Mouse (Mus musculus): ENCODE data around the gene Cad.

Cad gene

DNA sequence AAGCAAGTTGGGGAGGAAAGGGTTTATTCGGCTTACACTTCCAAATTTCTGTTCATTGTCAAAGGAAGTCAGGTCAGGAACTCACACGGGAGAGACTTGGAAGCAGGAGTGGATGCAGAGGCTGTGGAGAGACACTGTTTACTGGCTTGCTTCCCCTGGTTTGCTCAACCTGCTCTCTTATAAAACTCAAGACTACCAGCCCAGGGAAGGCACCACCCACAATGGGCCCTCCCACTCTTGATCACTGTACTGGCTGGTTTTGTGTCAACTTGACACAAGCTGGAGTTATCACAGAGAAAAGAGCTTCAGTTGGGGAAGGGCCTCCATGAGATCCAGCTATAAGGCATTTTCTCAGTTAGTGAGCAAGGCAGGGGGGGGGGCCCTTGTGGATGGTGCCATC, 16.5 kb downstream of the Cad start:
- DNase-seq (ENCODE audit: low spot score in 2 of 2), result no peak

DNA sequence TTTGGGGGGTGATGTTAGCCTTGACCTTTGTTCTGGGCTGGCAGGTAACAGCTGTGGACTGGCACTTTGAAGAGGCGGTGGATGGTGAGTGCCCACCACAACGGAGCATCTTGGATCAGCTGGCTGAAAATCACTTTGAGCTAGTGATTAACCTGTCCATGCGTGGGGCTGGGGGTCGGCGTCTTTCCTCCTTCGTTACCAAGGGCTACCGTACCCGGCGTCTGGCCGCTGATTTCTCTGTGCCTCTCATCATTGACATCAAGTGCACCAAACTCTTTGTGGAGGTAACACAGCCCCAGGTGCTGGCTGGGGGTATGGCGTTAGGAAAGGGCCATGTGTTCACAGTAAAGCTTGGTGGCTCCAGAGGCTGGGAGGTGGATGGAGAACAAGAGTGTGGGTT, 17.2 kb downstream of the Cad start:
- no peak for DNase-seq (ENCODE audit: low spot score in 2 of 2)

DNA sequence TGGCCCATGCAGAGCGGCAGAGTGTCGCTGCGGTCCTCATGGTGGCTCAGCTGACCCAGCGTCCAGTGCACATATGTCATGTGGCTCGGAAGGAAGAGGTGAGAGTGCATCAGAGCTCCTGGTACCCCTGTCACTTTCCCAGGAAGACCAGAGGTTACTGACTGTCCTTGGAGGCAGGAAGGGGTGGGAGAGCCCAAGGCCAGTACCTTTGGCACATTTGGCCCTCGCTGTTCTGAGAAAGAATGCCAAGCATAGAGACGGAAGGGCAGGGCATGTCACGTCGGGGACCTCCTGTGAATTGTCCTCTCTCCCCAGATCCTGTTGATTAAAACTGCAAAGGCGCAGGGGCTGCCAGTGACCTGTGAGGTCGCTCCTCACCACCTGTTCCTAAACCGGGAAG, 18.6 kb downstream of the Cad start:
- DNase-seq (ENCODE audit: low spot score in 2 of 2), result no peak

DNA sequence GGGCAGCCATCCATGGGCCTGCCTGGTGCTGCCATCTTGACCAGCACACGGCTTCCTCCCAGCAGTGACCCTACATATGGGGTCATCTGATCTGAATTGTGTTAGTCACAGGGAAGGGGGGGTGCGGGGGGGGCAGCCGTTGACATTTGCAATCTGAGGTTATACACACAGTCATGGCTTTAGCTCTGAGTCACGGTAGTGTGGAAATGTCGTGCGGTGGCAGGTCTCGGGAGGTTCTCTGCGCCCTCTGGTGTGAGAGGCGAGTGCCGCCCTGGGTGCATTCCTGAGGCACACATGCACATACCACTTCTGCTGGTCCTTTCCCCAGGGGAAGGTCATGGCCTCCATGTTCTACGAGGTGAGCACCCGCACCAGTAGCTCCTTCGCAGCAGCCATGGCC, 21.8 kb downstream of the Cad start:
- DNase-seq (ENCODE audit: low spot score in 2 of 2), result no peak

DNA sequence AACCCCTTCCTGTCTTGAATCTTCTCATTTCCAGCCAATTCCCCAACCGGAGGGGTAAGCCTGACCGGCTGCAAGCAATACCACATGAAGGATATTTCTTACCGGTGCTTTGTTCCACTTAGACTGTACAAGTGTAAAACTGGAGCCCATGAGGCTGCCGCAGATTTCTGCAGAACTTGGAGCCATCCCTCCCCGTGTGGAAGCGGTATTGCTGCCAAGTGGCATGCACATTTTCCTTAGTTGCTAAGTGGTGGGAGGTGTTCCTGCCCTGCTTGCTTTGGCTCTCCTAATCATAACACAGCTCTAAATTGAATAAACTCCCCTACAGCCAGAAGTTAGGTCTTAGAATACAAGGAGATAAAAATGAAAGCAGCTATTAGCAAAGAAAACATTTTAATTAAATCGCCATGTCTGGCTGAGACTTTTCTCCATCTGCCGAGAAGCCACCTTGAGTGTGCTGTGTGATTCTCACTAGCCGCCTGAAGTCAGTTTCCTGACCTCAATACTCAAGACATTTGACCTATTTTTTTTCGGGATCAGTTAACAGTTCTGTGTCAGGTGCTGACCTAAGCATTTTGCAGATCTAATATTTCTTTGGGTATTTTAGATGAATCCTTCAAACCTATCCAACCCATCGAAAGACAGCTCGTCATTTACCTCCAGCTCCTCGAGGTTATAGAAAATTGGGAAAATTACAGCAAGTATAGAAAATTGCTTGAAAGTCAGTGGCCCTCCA, 25.6 kb downstream of the Cad start:
- DNase-seq (ENCODE audit: low spot score in 2 of 2), result peak; percentile 42 to 58

DNA sequence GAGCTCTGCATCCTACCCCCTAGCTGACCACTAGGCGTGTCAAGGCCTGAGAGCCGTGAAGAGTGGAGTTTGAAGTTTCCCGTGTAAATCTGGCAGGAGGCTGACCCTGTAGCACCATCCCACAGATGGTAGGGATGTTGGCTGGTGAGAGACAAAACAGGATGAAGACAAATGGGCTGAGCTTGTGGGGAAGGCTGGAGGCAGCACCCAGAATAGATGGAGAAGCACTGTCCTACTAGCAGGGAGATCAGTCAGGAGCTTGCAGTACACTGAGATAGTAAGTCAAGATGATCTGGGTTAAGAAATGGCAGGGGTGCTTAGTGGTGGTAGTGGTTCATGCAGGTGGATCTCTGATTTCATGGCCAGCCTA, 26.2 kb downstream of the Cad start:
- no peak for DNase-seq (ENCODE audit: low spot score in 2 of 2)

DNA sequence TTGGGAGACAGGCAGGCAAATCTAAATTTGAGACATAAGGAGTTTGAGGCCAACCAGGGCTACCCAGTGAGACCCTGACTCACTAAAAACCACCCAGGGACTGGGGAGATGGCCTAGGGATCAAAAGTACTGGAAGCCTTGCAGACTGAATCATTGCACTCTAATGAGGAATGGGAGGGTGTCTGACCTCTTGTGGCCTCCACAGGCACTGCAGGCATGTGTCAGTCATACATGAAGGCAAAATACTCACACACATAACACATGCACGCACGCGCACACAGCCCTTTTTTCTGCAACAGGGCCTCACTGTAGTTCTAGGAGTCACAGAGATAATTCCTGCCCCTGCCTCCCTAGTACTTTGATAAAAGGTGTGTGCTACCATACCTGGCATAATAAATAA, 26.8 kb downstream of the Cad start:
- DNase-seq (ENCODE audit: low spot score in 2 of 2), result no peak

DNA sequence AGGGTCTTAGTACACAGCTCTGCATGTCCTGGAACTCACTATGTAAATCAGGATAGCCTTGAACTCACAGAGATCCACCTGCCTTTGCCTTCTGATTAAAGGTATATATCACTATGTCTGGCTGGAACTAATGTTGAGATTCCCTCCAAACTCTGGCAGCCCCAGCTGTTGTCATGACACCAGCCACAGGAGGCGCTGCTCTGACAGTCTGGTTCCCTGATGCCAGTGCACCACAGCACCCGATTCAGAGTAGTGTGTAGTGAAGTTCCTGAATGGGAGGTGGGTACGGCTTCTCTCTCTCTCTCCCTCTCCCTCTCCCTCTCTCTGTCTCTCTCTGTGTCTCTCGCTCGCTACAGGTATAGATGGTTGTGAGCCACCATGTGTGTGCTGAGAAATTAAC, 27.8 kb downstream of the Cad start:
- peak in 1 of 2 experiments; percentile 52 for DNase-seq (ENCODE audit: low spot score in 2 of 2)

DNA sequence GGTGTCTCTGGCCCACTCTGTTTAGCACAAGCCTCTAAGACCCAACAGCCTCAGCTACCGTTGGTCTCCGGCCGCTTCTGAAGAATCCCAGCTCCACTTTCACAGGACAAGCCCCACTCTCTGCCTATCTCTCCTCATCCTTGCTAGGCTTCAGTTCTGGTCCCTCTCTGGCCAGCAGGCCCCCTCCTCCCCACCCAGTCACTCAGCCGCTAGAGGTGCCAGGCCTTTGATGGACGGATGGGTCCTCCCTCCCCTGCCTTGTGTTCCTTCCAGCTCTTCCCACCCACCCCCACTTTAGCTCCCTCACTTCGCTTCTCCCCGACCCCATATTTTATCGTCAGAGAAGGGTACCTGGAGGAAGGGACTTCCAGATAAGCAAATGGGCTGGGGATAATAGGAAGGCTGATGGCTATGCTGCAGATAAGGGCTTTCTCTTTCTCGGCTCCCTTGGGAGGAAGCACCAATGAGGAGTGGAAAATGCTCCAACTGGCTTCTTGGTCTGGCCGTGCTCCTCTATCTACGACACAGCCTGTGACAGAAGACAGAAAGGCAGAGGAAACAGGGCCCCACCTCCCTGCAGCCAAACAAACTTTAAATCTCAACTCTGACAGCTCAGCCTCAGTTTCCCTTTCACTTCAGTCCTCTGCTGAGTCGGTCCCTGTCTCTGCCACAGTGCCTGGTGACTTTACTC, 28.5 kb downstream of the Cad start:
- no peak for DNase-seq (ENCODE audit: low spot score in 2 of 2)

DNA sequence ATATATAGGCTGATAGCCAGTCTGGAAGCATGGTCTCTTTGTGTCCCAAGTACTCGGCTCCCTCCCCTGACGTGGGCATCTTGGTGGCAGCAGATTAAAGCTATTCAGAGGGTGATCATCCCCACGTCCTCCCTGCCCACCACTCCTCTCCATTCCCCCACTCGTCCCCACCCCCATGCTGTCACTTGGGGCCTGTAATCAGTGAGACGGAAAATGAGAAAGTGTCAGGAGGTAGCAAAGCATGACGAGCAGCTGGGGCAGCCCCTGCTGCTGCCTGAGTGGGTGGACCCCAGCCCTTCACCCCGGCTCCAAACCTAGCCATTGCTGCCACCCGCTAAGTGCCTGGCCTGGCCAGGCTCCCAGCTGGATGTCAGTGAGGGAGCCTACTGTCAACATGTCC, 29.4 kb downstream of the Cad start:
- no peak for DNase-seq (ENCODE audit: low spot score in 2 of 2)

DNA sequence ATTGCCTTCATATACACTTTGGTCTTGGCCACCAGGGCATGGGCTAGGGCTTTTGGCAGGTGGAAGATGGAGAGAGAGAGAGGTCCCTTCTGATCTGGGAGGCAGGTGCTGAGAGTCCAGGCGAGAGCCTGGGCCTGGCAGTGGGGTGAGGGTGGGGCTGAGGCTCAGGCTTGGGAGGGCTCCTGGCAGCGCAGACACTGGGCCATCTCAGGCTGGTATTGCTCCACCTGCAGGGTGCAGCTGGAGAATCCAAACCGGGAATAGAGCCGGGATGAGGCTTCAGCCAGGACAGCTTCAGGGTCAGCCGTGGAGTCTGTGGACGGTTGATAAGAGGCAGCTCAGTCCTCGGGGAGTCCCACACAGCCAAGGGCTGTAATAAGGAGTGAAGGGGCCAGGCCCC, 32.0 kb downstream of the Cad start:
- DNase-seq (ENCODE audit: low spot score in 2 of 2), result no peak

DNA sequence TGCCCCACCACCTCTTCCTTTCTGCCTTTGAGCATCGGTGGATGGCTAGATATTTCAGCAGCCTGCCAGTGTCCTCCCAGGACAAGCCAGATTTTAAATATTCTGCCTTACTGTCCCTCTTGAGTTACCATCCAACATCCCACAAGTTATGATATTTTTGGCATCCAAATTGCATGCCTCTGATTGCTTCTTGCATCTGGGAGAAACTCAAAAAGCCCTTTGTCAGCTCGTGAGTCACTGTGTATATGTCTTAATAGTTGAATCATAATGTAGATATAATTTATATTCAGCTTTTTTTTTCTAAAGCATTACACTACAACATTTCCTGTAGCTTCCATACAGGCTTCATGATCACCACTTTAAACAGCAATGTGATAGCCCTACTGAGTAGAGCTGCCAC, 32.6 kb downstream of the Cad start:
- no peak for DNase-seq (ENCODE audit: low spot score in 2 of 2)

DNA sequence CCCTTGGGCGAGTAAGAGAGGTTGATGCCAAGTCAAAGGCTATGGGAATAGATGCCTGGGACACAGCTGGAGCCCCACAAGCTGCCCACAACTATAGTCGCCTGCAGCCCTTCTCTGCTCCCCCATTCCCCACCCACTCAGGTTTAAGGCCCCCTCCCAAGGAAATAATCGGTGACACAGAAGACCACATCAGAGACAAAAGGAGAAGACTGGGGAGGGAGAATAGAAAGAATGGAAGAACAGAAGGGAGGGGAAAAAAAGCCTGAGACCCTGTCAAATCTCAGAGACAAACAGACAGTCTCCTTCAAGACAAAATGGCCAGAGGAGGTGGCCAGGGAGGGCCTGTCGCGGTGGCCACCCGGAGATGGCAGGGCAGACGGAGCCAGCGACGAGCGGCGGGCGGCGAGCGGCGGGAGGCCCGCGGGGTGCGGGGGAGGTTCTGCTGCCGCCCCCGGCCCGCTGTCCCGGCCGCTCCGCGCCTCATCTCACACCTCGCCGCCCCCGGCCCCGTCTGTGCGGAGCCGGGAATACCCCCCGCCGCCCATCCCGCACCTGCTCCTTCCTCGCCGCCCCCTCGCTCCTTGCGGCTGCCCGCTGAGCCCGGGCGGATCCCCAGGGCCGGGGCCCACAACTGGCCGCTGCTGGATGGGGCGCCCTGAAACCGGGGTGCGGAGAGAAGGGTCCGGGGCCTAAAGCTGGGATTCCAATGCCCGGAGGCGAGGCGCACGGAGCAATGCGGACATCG, 37.8 kb downstream of the Cad start:
- DNase-seq (ENCODE audit: low spot score in 2 of 2), result no peak

DNA sequence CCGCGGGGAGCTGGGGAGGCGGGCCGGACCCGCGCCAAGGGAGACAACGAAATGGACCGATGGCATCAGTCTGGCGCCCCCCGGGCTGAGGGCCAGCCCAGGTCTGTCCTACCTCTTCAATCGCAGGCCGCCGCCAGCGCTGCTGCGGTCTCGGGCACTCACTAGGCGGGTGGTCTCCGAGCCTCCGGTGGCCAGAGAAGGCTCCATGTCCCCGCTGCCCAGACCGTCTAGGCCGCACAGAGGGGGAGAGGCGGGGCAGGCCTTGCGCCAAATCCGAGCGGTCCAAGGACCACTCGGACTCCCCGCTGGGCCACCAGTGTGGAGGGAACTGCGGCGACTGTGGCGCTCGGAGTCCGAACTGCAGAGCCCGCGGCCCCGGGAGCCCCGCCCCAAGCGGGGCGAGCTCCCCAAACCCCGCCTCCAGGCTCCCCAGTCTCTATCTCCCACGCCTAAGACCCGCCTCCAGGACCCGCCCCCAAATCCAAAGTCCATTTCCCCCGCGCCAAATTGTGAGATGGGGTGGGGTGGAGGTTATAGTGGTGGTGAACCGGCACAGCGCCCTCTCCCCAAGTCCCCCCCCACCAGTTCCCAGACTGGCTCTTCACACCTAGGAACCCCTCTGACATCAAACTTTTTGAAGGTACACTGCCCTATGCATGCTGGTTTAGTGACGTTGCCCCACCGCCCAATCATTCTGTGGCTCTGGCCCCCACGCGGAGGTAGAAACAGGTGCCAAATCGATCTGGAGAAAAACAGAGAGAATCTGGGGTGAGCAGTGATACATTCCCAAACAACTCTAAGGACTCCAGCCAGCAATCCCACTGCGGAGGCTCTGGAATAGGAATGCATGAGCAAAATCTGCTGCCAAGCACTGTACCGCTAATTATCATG, 38.8 kb downstream of the Cad start:
- DNase-seq (ENCODE audit: low spot score in 2 of 2), result peak in 1 of 2 experiments; percentile 38

DNA sequence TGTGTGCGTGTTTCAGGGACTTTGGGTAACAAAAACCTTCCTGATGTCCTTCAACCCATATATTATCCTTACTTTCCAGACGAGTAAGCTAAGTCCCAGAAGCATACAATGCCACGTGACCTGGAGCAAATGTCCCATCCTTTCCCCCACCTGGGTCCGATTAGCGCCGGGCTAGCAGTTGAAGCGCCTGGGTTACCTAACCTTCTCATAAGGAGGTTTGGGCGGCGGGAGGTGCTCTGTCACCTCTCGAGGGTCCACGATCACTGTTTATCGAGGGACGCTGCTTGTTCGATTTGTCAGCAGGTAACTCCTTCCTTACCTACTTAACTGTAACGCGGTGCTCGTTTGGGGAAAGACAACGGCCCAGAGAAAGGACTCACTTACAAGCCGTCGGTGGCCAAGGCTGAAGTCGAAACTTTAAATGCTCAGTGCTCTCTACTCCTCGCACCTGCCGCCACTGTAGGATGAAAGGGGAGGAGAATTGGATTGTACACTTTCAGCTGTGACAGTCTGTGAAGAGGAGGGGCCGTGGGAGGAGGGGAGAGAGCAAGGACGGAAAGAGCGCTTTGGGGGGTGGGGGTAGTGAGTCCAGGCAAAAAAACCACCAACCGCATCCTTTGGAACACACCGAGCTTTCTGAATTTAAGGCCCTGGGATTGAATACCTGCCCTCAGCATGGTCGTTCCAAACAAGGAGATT, 39.7 kb downstream of the Cad start:
- DNase-seq (ENCODE audit: low spot score in 2 of 2), result no peak

DNA sequence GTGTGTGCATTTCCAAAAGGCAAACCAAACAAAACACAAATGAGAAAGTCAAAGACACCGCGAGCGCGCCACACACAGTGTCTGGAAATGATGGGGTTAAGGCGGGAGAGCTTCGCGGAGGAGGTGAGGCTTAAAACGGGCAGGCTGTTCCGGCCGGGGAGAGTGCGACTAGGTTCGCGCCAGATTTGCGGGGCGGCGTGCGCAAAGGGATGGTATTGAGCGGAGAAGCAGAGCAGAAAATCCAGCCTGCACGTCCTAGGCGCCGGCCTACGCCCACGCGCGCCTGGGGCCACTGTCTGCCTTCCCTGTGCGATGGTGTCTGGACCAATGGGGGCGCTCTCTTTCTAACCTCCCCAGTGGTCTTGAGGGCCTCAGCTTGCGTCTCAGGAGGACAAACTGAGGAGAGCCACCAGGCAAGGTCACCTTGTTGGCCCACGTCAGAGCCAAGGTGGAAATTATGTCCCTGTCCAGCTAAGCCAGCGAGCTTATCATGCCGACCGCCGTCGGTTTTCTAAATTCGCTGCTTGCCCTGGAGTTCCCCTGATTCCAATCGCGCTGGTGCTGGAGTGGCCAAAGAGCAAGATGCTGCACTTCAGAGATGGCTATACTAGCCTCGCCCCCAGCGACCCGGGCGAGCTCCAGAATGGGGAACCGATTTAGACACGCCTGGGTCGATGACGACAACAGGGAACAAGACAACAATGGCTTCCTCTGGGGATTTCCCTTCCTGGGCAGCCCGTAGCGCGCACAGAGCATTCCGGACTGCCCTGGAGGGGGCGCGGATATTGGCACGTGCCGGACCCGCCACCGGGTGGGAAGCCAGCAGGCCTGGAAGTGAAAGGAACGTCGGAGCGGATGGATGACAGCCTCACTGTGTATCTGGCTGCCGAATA, 40.5 kb downstream of the Cad start:
- no peak for DNase-seq (ENCODE audit: low spot score in 2 of 2)

DNA sequence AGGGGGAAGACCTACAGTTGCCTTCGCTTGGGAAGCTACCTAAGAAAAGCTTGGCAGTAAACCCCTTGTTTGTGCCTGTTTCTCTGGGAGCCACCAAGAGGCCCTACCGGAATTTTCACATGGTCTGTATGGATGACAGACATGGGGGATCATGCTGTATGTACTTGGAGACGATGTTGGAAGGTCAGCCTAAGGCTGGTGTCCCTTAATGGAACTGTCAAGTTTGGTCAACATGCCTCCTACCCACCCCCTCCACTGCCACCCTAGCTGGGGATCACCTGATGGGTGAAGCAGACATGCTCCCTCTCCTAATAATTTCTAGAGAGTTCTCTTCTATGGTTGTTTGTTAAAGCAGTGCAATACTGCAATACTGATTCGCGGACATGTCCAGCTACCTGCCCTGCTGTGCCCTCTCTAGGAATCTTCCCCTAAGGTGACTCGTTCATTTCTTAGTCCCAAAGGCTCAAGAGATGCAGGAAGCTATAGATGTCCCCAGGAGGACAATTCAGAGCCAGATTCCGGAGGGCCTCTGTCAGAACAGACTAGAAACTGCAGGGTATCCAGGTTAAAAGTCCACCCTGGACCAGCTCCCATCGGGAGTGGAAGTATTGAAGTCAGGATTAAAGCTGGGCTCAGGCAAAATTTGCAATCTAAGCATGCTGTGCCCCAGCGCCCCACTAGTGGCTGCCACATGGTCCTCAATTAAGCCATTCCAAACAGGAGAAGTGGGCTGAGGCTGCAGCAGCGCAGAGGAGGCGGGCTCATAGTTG, 41.3 kb downstream of the Cad start:
- no peak for DNase-seq (ENCODE audit: low spot score in 2 of 2)

DNA sequence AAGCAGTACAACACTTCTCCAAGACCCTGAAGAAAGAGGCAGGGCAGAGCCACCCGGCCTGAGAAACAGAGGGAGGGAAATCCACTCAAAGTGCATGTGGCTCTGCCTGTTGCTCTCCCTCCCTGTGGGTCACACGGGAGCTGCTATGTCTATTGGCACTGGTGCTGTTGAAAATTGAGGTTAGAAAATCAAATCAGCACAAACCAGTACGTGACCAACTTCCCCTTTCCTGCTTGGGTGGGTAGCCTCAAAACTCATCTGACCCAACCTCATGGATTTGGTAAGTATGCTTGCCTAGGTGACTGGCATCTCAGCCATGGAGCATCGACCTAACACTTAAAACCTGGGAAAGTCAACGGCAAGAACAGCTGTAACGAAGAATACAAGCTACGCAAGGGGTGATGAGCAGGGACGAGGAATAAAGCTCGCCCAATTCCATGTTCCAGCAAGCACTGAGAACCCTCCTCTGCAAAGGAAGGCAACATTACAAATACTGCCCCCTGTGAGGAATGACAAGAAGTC, 51.3 kb downstream of the Cad start, which contains the start of gene Dnajc5g:
Gene Dnajc5g (plus strand): TSS at position 472 of the 522 bp plus-strand sequence.
- DNase-seq (ENCODE audit: low spot score in 2 of 2), result no peak

DNA sequence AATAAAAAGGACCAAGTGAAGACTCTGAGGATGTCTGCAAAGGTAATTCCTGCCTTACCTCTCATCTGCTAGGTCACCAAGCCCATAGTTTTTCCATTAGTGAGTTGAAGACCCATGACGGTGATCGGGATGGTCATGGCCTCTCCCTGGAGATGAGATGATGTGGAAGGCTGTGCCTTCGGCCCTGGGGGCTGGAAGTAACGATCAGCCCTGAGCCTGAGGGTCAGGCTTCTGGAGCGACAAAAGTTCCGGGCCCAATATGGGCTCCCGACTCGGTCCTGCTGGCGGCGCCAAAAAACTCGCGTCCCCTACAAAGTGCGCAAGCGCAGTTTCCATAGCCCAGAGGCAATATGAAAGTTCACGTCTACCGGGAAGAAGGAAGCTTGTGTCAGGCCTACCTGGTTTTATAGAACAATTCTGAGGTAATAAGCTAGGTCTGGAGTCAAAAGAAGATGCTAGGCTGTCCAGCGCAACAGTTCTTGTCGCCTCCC, 53.5 kb downstream of the Cad start, which contains the start of gene Slc30a3:
Gene Slc30a3 (minus strand): TSS at position 238 of the 491 bp plus-strand sequence.
- no peak for DNase-seq (ENCODE audit: low spot score in 2 of 2)
